Mouse (Mus musculus) G1E (cell line): Measurements from ENCODE around the gene Cwh43.

Source experiments
- CTCF ChIP-seq: IDR thresholded peaks from 2 replicates; pipeline ENCODE4 v1.5.1; 2012; ENCODE audit warnings: low read depth, low read length, inconsistent platforms, mixed read lengths
- GATA1 ChIP-seq: IDR thresholded peaks from 2 replicates; pipeline ENCODE4 v1.6.1; 2012; ENCODE audit warnings: borderline replicate concordance, low read length, inconsistent platforms, mixed read lengths
- GATA2 ChIP-seq: IDR thresholded peaks from 2 replicates; pipeline ENCODE4 v1.6.1; 2012; ENCODE audit warnings: low read depth, low read length, inconsistent platforms, borderline replicate concordance
- POLR2AphosphoS5 ChIP-seq: IDR thresholded peaks from 2 replicates; pipeline ENCODE4 v1.6.1; 2012; ENCODE audit warnings: low read depth, low read length, inconsistent platforms; ENCODE audit not compliant: insufficient replicate concordance
- TAL1 ChIP-seq: conservative IDR thresholded peaks from 2 replicates; pipeline ENCODE4 v1.6.1; 2012; ENCODE audit warnings: low read depth, low read length, inconsistent platforms, mixed read lengths

DNA sequence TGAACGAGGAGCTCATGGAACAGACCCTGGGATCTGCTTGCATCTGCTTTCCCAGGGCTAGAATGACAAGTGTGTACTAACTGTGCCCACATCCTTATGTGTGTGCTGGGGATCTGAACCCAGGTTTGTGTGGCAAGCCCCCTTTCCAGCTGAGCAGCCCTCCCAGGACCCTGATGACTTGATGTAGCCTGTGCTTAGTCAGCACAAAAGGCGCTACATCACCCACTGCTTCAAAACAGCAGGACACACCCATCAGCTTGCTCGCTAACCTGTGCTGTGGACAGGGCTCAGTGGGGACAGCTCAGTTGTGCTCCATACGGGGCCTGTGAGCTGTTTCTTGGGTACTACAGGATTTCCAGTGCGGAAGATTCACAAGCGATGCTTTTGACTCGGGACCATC lies 28.9 kb downstream of the Cwh43 start:
- TF ChIP-seq CTCF, result no peak
- TF ChIP-seq TAL1, result no peak
- no peak for TF ChIP-seq GATA1
- TF ChIP-seq GATA2, result no peak
- TF ChIP-seq POLR2AphosphoS5, result no peak
